Mouse (Mus musculus) hindbrain, postnatal 0 days (tissue): ENCODE results near the gene Borcs5. TPM values are rescaled to one million over a fixed set of nuclear protein-coding genes. Genes with fewer than 3 reads are reported as not detected.

Experiments
- ATAC-seq: fragments of 200-750 bp; cut with Nextera tagmentation; 2 replicates; pipeline ENCODE4 v1.8.0; 2017; ENCODE audit warnings: mild to moderate bottlenecking, moderate TSS enrichment, moderate library complexity
- DNase-seq: peaks from one replicate; pipeline ENCODE4 v3.0.0-alpha.2; 2015; ENCODE audit warnings: low spot score
- H3K27ac ChIP-seq: fragments of 300-500 bp; sonication (generic); 2 replicates; pipeline ENCODE4 v1.5.1; 2014; ENCODE audit warnings: mild to moderate bottlenecking
- H3K27me3 ChIP-seq: fragments of 300-500 bp; sonication (generic); 2 replicates; pipeline ENCODE4 v1.6.1; 2014; ENCODE audit warnings: low read length, mixed read lengths; ENCODE audit not compliant: insufficient read depth
- H3K36me3 ChIP-seq: fragments of 300-500 bp; sonication (generic); 2 replicates; pipeline ENCODE4 v1.6.1; 2014; ENCODE audit warnings: low read length, mixed read lengths; ENCODE audit not compliant: insufficient read depth
- H3K4me1 ChIP-seq: fragments of 300-500 bp; sonication (generic); 2 replicates; pipeline ENCODE4 v1.6.1; 2014; ENCODE audit warnings: antibody characterized with exemption, low read length, mixed read lengths; ENCODE audit not compliant: insufficient read depth
- H3K4me2 ChIP-seq: fragments of 300-500 bp; sonication (generic); 2 replicates; pipeline ENCODE4 v1.6.1; 2014; ENCODE audit warnings: low read depth, mild to moderate bottlenecking, low read length, moderate library complexity, mixed read lengths
- H3K4me3 ChIP-seq: fragments of 300-500 bp; sonication (generic); 2 replicates; pipeline ENCODE4 v1.5.1; 2014; ENCODE audit warnings: low read length
- H3K9ac ChIP-seq: fragments of 300-500 bp; sonication (generic); replicated peaks from 2 replicates; pipeline ENCODE4 v1.6.1; 2014; ENCODE audit warnings: mild to moderate bottlenecking, low read length, moderate library complexity, mixed read lengths
- H3K9me3 ChIP-seq: fragments of 300-500 bp; sonication (generic); 2 replicates; pipeline ENCODE4 v1.6.1; 2016; ENCODE audit warnings: low read length, mixed read lengths
- CTCF ChIP-seq: IDR thresholded peaks from 2 replicates; pipeline ENCODE4 v1.5.1; 2016; ENCODE audit warnings: antibody characterized with exemption, control low read depth, low read depth
- WGBS: fragments of 180-500 bp; shearing (Covaris S2); extraction: QIAGEN DNeasy Blood & Tissue Kit; methylation state at CpG from one replicate; pipeline ENCODE4 v1.1.7; 2014; 5-methylcytosine and 5-hydroxymethylcytosine counted together
- polyA plus RNA-seq: library from polyadenylated mRNA; unstranded; fragments of >200 nt; fragmentation: Nextera tagmentation; extraction: Ambion mirVana; gene quantifications from 2 replicates; pipeline ENCODE4 v1.2.1, GENCODE M21; 2015
- total RNA-seq: library from RNA; depleted of rRNA; stranded (reverse); fragments of >200 nt; gene quantifications from 2 replicates; pipeline ENCODE4 v1.2.3, GENCODE M21; 2014

Borcs5 gene
- total and polyA plus RNA-seq, 2 experiments from 2014 or later: 39.5 to 71.4 TPM

DNA sequence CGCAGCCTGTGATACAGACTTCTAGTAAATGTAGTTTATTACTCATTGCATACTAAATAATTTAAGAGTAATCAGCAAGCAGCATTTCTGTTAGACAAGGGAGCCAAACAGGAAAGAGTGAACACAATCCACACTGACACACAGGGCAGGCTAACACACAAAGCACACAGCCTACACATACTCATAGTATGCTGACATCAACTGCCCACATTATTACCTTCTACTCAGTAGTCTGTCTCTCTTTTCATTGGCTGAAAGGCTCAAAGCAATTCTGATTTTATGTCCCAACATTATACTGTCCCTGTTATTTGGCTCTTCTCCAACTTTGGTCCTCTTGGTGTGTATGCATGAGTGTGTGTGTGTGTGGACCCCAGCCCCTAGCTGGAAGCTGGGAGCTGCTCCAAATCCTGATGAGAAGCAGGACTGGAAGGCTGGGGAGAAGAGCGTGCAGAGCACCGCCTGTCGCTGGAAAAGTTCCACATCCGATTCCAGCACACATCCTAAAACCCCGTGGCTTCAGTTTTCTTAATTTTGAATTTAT, 82.5 kb downstream of the Borcs5 start:
- no peaks in the 10 kb centered on the region for H3K4me1 ChIP-seq
- no peak for TF ChIP-seq CTCF
- no peak overlapping the region for H3K4me2 ChIP-seq
- DNase-seq (no peak), ATAC-seq (no peak)
- H3K4me3 ChIP-seq: no peak overlapping the region
- no peak overlapping the region for H3K27ac ChIP-seq
- H3K9me3 ChIP-seq: no peaks in the 10 kb centered on the region
- no peak overlapping the region for H3K9ac ChIP-seq
- 0 out of 2 replicates have a peak, but pooled peaks cover 7% of the 10 kb centered on the region for H3K36me3 ChIP-seq
- WGBS: 66% methylated on average over 6 of the region's 6 CpGs
- no peaks in the 10 kb centered on the region for H3K27me3 ChIP-seq

- WGBS: 93% methylated on average over 8 of the region's 8 CpGs
- no peak for ATAC-seq
- TF ChIP-seq CTCF: no peak
Measured at GRCm38 (mm10) chr6:134722906-134723305, 83.6 kb downstream of the Borcs5 start.

DNA sequence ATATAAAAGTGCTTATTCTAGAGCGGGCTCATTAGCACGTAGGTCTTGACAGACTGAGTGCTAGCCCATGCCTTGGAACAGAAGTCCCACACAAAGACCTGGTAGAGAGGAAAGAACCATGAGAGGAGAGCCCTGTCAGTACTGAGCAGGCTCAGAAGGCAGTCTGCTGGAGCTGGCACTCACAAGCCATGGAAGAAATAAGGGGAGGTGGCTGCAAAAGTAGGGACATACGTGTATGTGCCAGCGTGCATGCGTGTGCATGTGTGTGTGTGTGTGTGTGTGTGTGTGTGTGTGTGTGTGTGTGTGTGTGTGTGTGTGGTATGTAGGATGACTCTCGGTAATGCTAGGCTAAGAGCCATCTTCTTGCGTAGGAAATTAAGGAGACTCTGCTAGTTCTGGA, 84.0 kb downstream of the Borcs5 start:
- Histone ChIP-seq H3K4me3 (no peak overlapping the region), H3K4me2 (no peak overlapping the region), H3K4me1 (no peaks in the 10 kb centered on the region), H3K36me3 (0 out of 2 replicates have a peak, but pooled peaks cover 7% of the 10 kb centered on the region), H3K9me3 (no peaks in the 10 kb centered on the region), H3K9ac (no peak overlapping the region), H3K27me3 (no peaks in the 10 kb centered on the region), H3K27ac (no peak overlapping the region)
- no peak for TF ChIP-seq CTCF
- no peak for DNase-seq
- no peak for ATAC-seq
- 91% methylated on average over 7 of the region's 7 CpGs for WGBS

More at GRCm38 (mm10) chr6:134722906-134723305, 83.6 kb downstream of the Borcs5 start:
- Histone ChIP-seq H3K4me2 (no peak overlapping the region), H3K9ac (no peak overlapping the region), H3K4me1 (no peaks in the 10 kb centered on the region), H3K36me3 (0 out of 2 replicates have a peak, but pooled peaks cover 7% of the 10 kb centered on the region), H3K4me3 (no peak overlapping the region), H3K9me3 (no peaks in the 10 kb centered on the region), H3K27me3 (no peaks in the 10 kb centered on the region), H3K27ac (no peak overlapping the region)
- DNase-seq: no peak

DNA sequence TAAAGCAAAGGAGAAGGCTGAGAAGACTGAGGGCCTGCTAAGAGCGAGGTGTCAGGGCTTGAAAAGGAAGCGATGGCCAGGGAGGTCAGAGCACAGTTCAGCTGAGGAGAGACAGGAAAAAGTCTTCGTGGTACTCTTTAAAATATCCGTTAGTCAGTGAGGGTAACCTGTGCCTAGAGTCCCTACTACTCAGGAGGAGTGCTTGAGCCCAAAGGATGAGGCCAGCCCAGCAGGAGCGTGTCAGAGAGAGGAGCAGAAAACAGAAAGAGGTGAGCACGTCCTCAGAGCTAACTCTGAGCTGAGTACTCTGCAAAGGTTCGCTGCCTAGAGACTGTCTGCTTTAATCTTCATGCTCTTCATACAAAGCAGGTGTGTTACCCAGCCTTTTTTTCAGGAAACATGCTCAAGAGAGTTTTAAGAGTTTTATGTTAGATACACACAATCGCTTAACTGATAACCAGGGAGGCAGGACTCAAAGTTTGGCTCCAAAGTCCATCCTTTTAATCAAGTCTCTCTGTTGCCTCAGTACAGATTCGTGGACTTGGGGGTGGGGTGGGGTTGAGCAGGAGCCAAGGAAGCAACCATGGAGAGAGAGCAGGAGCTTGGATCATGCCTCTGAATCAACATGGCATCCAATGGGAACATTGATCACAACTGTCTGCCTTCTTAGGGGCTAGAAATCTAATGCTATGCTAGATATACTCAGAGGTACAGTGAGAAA, 84.7 kb downstream of the Borcs5 start:
- H3K27me3 ChIP-seq: no peaks in the 10 kb centered on the region
- 89% methylated on average over 9 of the region's 9 CpGs for WGBS
- no peaks in the 10 kb centered on the region for H3K9me3 ChIP-seq
- H3K4me2 ChIP-seq: no peak overlapping the region
- 0 out of 2 replicates have a peak, but pooled peaks cover 7% of the 10 kb centered on the region for H3K36me3 ChIP-seq
- H3K4me3 ChIP-seq: no peak overlapping the region
- H3K27ac ChIP-seq: no peak overlapping the region
- ATAC-seq (no peak), DNase-seq (no peak)
- no peak overlapping the region for H3K9ac ChIP-seq
- no peaks in the 10 kb centered on the region for H3K4me1 ChIP-seq
- no peak for TF ChIP-seq CTCF

DNA sequence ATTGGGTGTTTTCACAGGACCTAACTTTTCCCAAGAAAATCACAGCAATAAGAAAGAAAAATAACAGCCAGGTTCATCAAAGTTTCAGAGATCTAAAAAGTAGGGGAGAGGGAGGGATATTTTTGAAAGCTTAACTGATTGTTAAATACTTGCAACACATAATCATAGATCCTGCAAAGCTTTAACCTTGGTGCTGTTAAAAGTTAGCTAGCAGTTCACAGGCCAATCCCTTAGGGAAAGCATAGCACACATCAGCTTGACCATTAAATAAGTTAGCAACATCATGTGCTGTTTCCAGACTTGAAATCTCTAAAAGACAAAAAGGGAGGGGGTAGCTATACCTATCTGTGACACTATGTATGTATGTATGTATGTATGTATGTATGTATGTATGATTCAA, 86.1 kb downstream of the Borcs5 start:
- Histone ChIP-seq H3K9me3 (no peaks in the 10 kb centered on the region), H3K27me3 (no peaks in the 10 kb centered on the region), H3K27ac (no peak overlapping the region), H3K36me3 (0 out of 2 replicates have a peak, but pooled peaks cover 4% of the 10 kb centered on the region), H3K9ac (no peak overlapping the region), H3K4me1 (no peaks in the 10 kb centered on the region), H3K4me2 (no peak overlapping the region), H3K4me3 (no peak overlapping the region)
- DNase-seq: no peak
- no peak for ATAC-seq
- TF ChIP-seq CTCF: no peak

GRCm38 (mm10) chr6:134730978-134731377, 91.7 kb downstream of the Borcs5 start:
- H3K4me3 ChIP-seq: no peak overlapping the region
- H3K9me3 ChIP-seq: no peaks in the 10 kb centered on the region
- DNase-seq: no peak
- H3K9ac ChIP-seq: no peak overlapping the region
- no peak overlapping the region for H3K4me2 ChIP-seq
- no peaks in the 10 kb centered on the region for H3K36me3 ChIP-seq
- no peak for TF ChIP-seq CTCF
- no peaks in the 10 kb centered on the region for H3K27me3 ChIP-seq
- no peak for ATAC-seq
- H3K27ac ChIP-seq: no peak overlapping the region
- 93% methylated on average over 3 of the region's 3 CpGs for WGBS
- H3K4me1 ChIP-seq: no peaks in the 10 kb centered on the region

- no peak for DNase-seq
Measured at GRCm38 (mm10) chr6:134732813-134733212, 93.5 kb downstream of the Borcs5 start.

More at GRCm38 (mm10) chr6:134732813-134733212, 93.5 kb downstream of the Borcs5 start:
- no peak overlapping the region for H3K9ac ChIP-seq
- no peaks in the 10 kb centered on the region for H3K4me1 ChIP-seq
- no peaks in the 10 kb centered on the region for H3K9me3 ChIP-seq
- WGBS: 91% methylated on average over 8 of the region's 8 CpGs
- no peak overlapping the region for H3K4me3 ChIP-seq
- H3K27me3 ChIP-seq: no peaks in the 10 kb centered on the region
- ATAC-seq: no peak
- H3K36me3 ChIP-seq: no peaks in the 10 kb centered on the region
- no peak overlapping the region for H3K27ac ChIP-seq
- no peak for TF ChIP-seq CTCF
- no peak overlapping the region for H3K4me2 ChIP-seq
